Mouse (Mus musculus) MEL (cell line): ENCODE measurements at regions not wholly inside any gene's neighbourhood (a gene's known extent, or its start where the extent isn't known, plus 50 kb on each side); places are given as distances from the start of the nearest gene placed in this dataset.

Experiments used
- CTCF ChIP-seq, 3 experiments: IDR thresholded peaks in 2 of 3; conservative IDR thresholded peaks in 1 of 3; 2 replicates each; pipeline ENCODE4 v1.5.1; 2011 to 2012; ENCODE audit warnings: low read length in 3 of 3, low read depth in 2 of 3, mild to moderate bottlenecking in 2 of 3, improper control_type of control experiment in 1 of 3, inconsistent platforms in 1 of 3, mixed read lengths in 1 of 3, moderate library complexity in 1 of 3; ENCODE audit not compliant: control insufficient read depth in 1 of 3, insufficient read depth in 1 of 3, poor library complexity in 1 of 3, severe bottlenecking in 1 of 3
- ETS1 ChIP-seq: IDR thresholded peaks from 2 replicates; pipeline ENCODE4 v1.6.1; 2012; ENCODE audit warnings: low read depth, mild to moderate bottlenecking, inconsistent platforms, low read length, improper control_type of control experiment, moderate library complexity
- GABPA ChIP-seq: IDR thresholded peaks from 2 replicates; pipeline ENCODE4 v1.6.1; 2012; ENCODE audit warnings: low read depth, mild to moderate bottlenecking, inconsistent platforms, low read length, improper control_type of control experiment, moderate library complexity
- GATA1 ChIP-seq: IDR thresholded peaks from 2 replicates; pipeline ENCODE4 v1.6.1; 2011; ENCODE audit warnings: low read depth, low read length, improper control_type of control experiment
- MAX ChIP-seq: IDR thresholded peaks from 2 replicates; pipeline ENCODE4 v1.6.1; 2011; ENCODE audit warnings: low read length, improper control_type of control experiment
- POLR2A ChIP-seq, 2 experiments: IDR thresholded peaks; 2 replicates each; pipeline ENCODE4 v1.6.1; 2011 to 2012; ENCODE audit warnings: low read length in 2 of 2, mild to moderate bottlenecking in 2 of 2, control low read depth in 1 of 2, improper control_type of control experiment in 1 of 2, low read depth in 1 of 2, moderate library complexity in 1 of 2; ENCODE audit not compliant: control insufficient read depth in 1 of 2, insufficient read depth in 1 of 2, poor library complexity in 1 of 2
- POLR2AphosphoS2 ChIP-seq: IDR thresholded peaks from 2 replicates; pipeline ENCODE4 v1.6.1; 2011; ENCODE audit warnings: low read length, improper control_type of control experiment
- UBTF ChIP-seq: IDR thresholded peaks from 2 replicates; pipeline ENCODE4 v1.6.1; 2012; ENCODE audit warnings: low read depth, mild to moderate bottlenecking, inconsistent platforms, low read length, improper control_type of control experiment, moderate library complexity, borderline replicate concordance; ENCODE audit not compliant: insufficient read depth
- USF2 ChIP-seq, 2 experiments: IDR thresholded peaks; 2 replicates each; pipeline ENCODE4 v1.6.1; 2011 to 2012; ENCODE audit warnings: improper control_type of control experiment in 2 of 2, low read length in 2 of 2, borderline replicate concordance in 1 of 2, inconsistent platforms in 1 of 2, low read depth in 1 of 2, mild to moderate bottlenecking in 1 of 2; ENCODE audit not compliant: insufficient read depth in 1 of 2
- ZMIZ1 ChIP-seq: IDR thresholded peaks from 2 replicates; pipeline ENCODE4 v1.6.1; 2012; ENCODE audit warnings: low read depth, mild to moderate bottlenecking, inconsistent platforms, low read length, improper control_type of control experiment, moderate library complexity
- ZNF384 ChIP-seq: IDR thresholded peaks from 2 replicates; pipeline ENCODE4 v1.6.1; 2012; ENCODE audit warnings: low read depth, mild to moderate bottlenecking, inconsistent platforms, low read length, improper control_type of control experiment

GRCm38 (mm10) chr1:107993013-107993412 is 403.2 kb downstream of the Serpinb8 start:
- TF ChIP-seq GABPA = no peak
- TF ChIP-seq ZMIZ1 = no peak
- TF ChIP-seq POLR2AphosphoS2 = no peak
- TF ChIP-seq ZNF384 = no peak
- TF ChIP-seq MAX = no peak
- TF ChIP-seq CTCF (IDR thresholded peaks at IDR 0.05 in 2 of 3, conservative IDR thresholded peaks at IDR 0.05 in 1 of 3; ENCODE audit: control insufficient read depth in 1 of 3, insufficient read depth in 1 of 3, low read depth in 2 of 3, low read length in 3 of 3, poor library complexity in 1 of 3, severe bottlenecking in 1 of 3) = no peak
- TF ChIP-seq USF2 (IDR thresholded peaks at IDR 0.05; ENCODE audit: borderline replicate concordance in 1 of 2, insufficient read depth in 1 of 2, low read depth in 1 of 2, low read length in 2 of 2) = no peak
- TF ChIP-seq POLR2A (IDR thresholded peaks at IDR 0.05; ENCODE audit: control insufficient read depth in 1 of 2, insufficient read depth in 1 of 2, low read depth in 1 of 2, low read length in 2 of 2, poor library complexity in 1 of 2) = no peak
- no peak for TF ChIP-seq ETS1
- TF ChIP-seq UBTF = no peak
- no peak for TF ChIP-seq GATA1
